Mouse (Mus musculus): ENCODE data around the gene Scmh1. TPM values are rescaled to one million over a fixed set of nuclear protein-coding genes. Genes with fewer than 3 reads are reported as not detected.
A peak's percentile ranks its signal among the peaks of the same experiment; 100 is the strongest.

Scmh1 gene
- total and polyA plus RNA-seq, 3 experiments = 6.0 to 66.8 TPM; not detected in 1

- TF ChIP-seq BHLHE40 (IDR thresholded peaks at IDR 0.05; ENCODE audit: borderline replicate concordance, low read depth, low read length) = no peak
- TF ChIP-seq POLR2AphosphoS2 (IDR thresholded peaks at IDR 0.05; ENCODE audit: low read length) = peak; percentile 88
- no peak for TF ChIP-seq GABPA (IDR thresholded peaks at IDR 0.05; ENCODE audit: low read depth, low read length)
- peak; percentile 68 for TF ChIP-seq ZMIZ1 (IDR thresholded peaks at IDR 0.05; ENCODE audit: low read depth, low read length)
- no peak for TF ChIP-seq TAL1 (IDR thresholded peaks at IDR 0.05; ENCODE audit: low read length)
- no peak for TF ChIP-seq RCOR1 (IDR thresholded peaks at IDR 0.05; ENCODE audit: low read depth, low read length)
- peak; percentile 91 for TF ChIP-seq MAX (IDR thresholded peaks at IDR 0.05; ENCODE audit: low read length)
- TF ChIP-seq POLR2A (IDR thresholded peaks at IDR 0.05; ENCODE audit: control insufficient read depth in 1 of 2, insufficient read depth in 1 of 2, low read depth in 1 of 2, low read length in 2 of 2, poor library complexity in 1 of 2) = peak; percentile 85 to 90
- TF ChIP-seq ZNF384 (IDR thresholded peaks at IDR 0.05; ENCODE audit: low read depth, low read length) = no peak
- TF ChIP-seq MEF2A (IDR thresholded peaks at IDR 0.05; ENCODE audit: extremely low read depth, insufficient replicate concordance, low read depth, low read length, poor library complexity, severe bottlenecking) = no peak
- peak; percentile 80 for TF ChIP-seq MXI1 (IDR thresholded peaks at IDR 0.05; ENCODE audit: low read depth, low read length)
- peak; percentile 89 for TF ChIP-seq SIN3A (IDR thresholded peaks at IDR 0.05; ENCODE audit: low read length)
- peak; percentile 46; the same call in 1 of the 2 replicates for TF ChIP-seq KAT2A (conservative IDR thresholded peaks at IDR 0.05; ENCODE audit: low read depth, low read length)
- TF ChIP-seq HCFC1 (IDR thresholded peaks at IDR 0.05; ENCODE audit: low read depth, low read length) = 0 out of 2 replicates have a peak, but pooled peaks have one; percentile 61
- no peak for TF ChIP-seq USF1 (IDR thresholded peaks at IDR 0.05; ENCODE audit: low read depth, low read length)
- peak; percentile 45 for TF ChIP-seq GATA1 (IDR thresholded peaks at IDR 0.05; ENCODE audit: low read depth, low read length)
Observed at GRCm38 (mm10) chr4:120569486-120570437, 164.7 kb downstream of the Scmh1 start, which contains the start of gene Ctps (continued).

GRCm38 (mm10) chr4:120570438-120571069 is 165.5 kb downstream of the Scmh1 start:
- peaks cover 4 to 31% of the 10 kb centered on the region in 2 experiments for H3K36me3 ChIP-seq (ENCODE audit: control insufficient read depth in 1 of 2, insufficient read depth in 2 of 2, low read length in 2 of 2)
- peak overlapping the region; percentile 91 to 99 for H3K4me3 ChIP-seq (ENCODE audit: control insufficient read depth in 1 of 2, insufficient read depth in 1 of 2, low read depth in 2 of 2, low read length in 2 of 2)
- H3K9me3 ChIP-seq (replicated peaks; ENCODE audit: insufficient read depth, low read length) = no peaks in the 10 kb centered on the region
- DNase-seq (ENCODE audit: low read depth, low spot score) = no peak
- H3K4me1 ChIP-seq (ENCODE audit: control insufficient read depth in 1 of 2, insufficient read depth in 2 of 2, low read length in 2 of 2) = peaks cover 8 to 14% of the 10 kb centered on the region in 2 experiments
- H3K9ac ChIP-seq (ENCODE audit: control insufficient read depth, low read depth, low read length, poor library complexity, severe bottlenecking) = peak overlapping the region; percentile 99
- H3K27ac ChIP-seq (ENCODE audit: control insufficient read depth, low read depth, low read length) = peak overlapping the region; percentile 61
- no peaks in the 10 kb centered on the region for H3K27me3 ChIP-seq (ENCODE audit: control insufficient read depth in 1 of 2, insufficient read depth in 2 of 2, low read length in 2 of 2)
- no peak for TF ChIP-seq ETS1 (IDR thresholded peaks at IDR 0.05; ENCODE audit: low read depth, low read length)
- TF ChIP-seq SMC3 (IDR thresholded peaks at IDR 0.05; ENCODE audit: low read depth, low read length) = 0 out of 2 replicates have a peak, but pooled peaks have one; percentile 7
- H3K79me2 ChIP-seq (ENCODE audit: control insufficient read depth, insufficient read depth, low read length, poor library complexity) = peaks cover 36% of the 10 kb centered on the region

Measured in MEL (cell line).